Mouse (Mus musculus): ENCODE measurements around the gene Slc39a3.

DNA sequence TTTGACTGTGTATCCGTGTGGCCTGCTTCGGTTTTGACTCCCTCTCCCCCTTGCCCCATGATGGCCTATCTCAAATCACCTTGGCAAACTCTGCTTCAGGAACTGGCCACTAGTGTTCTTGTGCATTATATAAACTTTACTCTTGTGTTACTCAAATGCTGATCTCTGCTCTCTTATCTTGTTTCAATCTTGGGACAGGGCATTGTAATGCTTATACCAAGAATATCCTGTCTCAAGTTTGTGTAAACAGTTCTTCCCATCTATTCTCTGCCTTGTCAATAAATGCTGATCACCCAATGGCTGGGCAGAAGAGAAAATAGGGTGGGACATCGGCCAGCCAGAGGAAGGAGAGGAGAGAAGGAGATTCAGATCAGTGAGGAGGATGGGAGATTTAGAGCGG is 25.5 kb upstream of the Slc39a3 start:
- no peak for TF ChIP-seq POLR2A (IDR thresholded peaks at IDR 0.05; ENCODE audit: borderline replicate concordance, insufficient read depth, low read length)
- no peak for TF ChIP-seq CTCF (IDR thresholded peaks at IDR 0.05; ENCODE audit: borderline replicate concordance, insufficient read depth, low read depth, low read length)
